23 mouse cellular contexts compared by ENCODE assay signal in the genomic region with DNA sequence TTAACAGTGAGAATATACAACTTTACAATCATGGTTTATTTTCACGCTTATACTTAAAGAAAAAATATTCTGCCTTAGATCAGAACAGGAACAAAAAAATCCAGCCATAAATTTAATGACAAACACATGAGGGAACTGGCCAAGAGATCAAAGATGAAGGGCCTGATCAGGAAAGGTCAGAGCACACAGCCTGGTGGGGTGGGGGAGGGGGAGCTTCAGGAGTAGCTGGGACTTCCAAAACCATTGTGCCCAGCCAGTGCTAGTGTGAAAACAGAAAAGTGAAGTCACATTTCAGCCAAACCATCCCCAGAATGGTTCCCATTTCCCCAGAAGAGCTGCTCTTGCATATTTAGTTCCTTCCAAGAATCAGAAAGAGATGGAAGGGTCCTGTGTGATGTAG. TPM values are rescaled to one million over a fixed set of nuclear protein-coding genes. Genes with fewer than 3 reads are reported as not detected.
DNase-seq lines count a peak whose midpoint lies in the region; ATAC-seq and TF ChIP-seq lines count a peak whose summit lies in the region.
"Had no signal": no experiment of that assay in that cellular context is flagged by ENCODE, and none has a peak within 500 bp of the region (broad histone marks: within the 10 kb centered on the region; RNA-seq: fewer than 3 reads in every experiment).

No protein-coding gene starts in this region.

- peak; percentile 54 to 75 for DNase-seq in adrenal gland, adult (ENCODE audit: inconsistent age in 2 of 2, low spot score in 1 of 2)
- no peak for DNase-seq in adrenal gland, postnatal 4 days (ENCODE audit: low spot score in 2 of 2)
- DNase-seq in stomach, postnatal 0 days (ENCODE audit: low spot score): no peak
- peak; percentile 41 for DNase-seq in limb, embryonic 11.5 days (ENCODE audit: low spot score)
- DNase-seq in forebrain, embryonic 14.5 days (ENCODE audit: low spot score): no peak
- DNase-seq: cerebellum, postnatal 10 days; gastrocnemius, postnatal 25 days; heart, adult 18-20 months; heart, postnatal 14 days; kidney, adult 8-10 months; kidney, postnatal 10 days; liver, embryonic 13.5 days; lung, embryonic 14.5 days; right cerebral cortex, postnatal 14 days; thymus, adult 18-20 months; thymus, postnatal 36 days had no signal

- H3K9me3 ChIP-seq in stomach, embryonic 15.5 days: no peaks in the 10 kb centered on the region
- H3K9me3 ChIP-seq in stomach, postnatal 0 days (ENCODE audit: control insufficient read depth, low read length): no peaks in the 10 kb centered on the region
- no peaks in the 10 kb centered on the region for H3K9me3 ChIP-seq in limb, embryonic 11.5 days (ENCODE audit: control insufficient read depth, low read length)
- no peaks in the 10 kb centered on the region for H3K9me3 ChIP-seq in forebrain, embryonic 14.5 days (replicated peaks; ENCODE audit: control insufficient read depth, low read length)
- no peaks in the 10 kb centered on the region for H3K9me3 ChIP-seq in midbrain, embryonic 15.5 days
- H3K9me3 ChIP-seq: forebrain, embryonic 10.5 days; heart, embryonic 12.5 days; limb, embryonic 13.5 days; liver, embryonic 13.5 days; midbrain, embryonic 13.5 days had no signal

- no peak for ATAC-seq in stomach, embryonic 15.5 days (ENCODE audit: insufficient read depth, low FRiP score, low read depth)
- no peak for ATAC-seq in stomach, postnatal 0 days (ENCODE audit: low FRiP score, low TSS enrichment)
- ATAC-seq in limb, embryonic 11.5 days (ENCODE audit: insufficient number of reproducible peaks, low FRiP score, low TSS enrichment, low read depth): no peak
- no peak for ATAC-seq in forebrain, embryonic 14.5 days
- no peak for ATAC-seq in midbrain, embryonic 15.5 days (replicated peaks)
- ATAC-seq: hindbrain, postnatal 0 days; midbrain, embryonic 13.5 days had no signal

- no peak overlapping the region for H3K4me2 ChIP-seq in stomach, embryonic 15.5 days
- no peak overlapping the region for H3K4me2 ChIP-seq in stomach, postnatal 0 days (replicated peaks; ENCODE audit: low read depth)
- no peak overlapping the region; the same call in 1 of the 2 replicates for H3K4me2 ChIP-seq in limb, embryonic 11.5 days (ENCODE audit: low read depth, severe bottlenecking)
- no peak overlapping the region for H3K4me2 ChIP-seq in forebrain, embryonic 14.5 days (ENCODE audit: low read length)
- no peak overlapping the region for H3K4me2 ChIP-seq in midbrain, embryonic 15.5 days
- H3K4me2 ChIP-seq: limb, embryonic 13.5 days; liver, embryonic 13.5 days; lung, embryonic 14.5 days; midbrain, embryonic 13.5 days had no signal

- H3K9ac ChIP-seq in stomach, embryonic 15.5 days: no peak overlapping the region
- H3K9ac ChIP-seq in stomach, postnatal 0 days (ENCODE audit: low read length): no peak overlapping the region
- H3K9ac ChIP-seq in limb, embryonic 11.5 days (ENCODE audit: low read length): no peak overlapping the region
- H3K9ac ChIP-seq in forebrain, embryonic 14.5 days (ENCODE audit: low read length): no peak overlapping the region
- no peak overlapping the region for H3K9ac ChIP-seq in midbrain, embryonic 15.5 days
- H3K9ac ChIP-seq: heart, embryonic 12.5 days; limb, embryonic 13.5 days; liver, embryonic 13.5 days; lung, embryonic 14.5 days; midbrain, embryonic 13.5 days had no signal

- TF ChIP-seq CTCF in stomach, postnatal 0 days (IDR thresholded peaks at IDR 0.05; ENCODE audit: low read depth): no peak

- 86% methylated on average over 1 of the region's 1 CpGs for WGBS in stomach, embryonic 15.5 days
- WGBS in stomach, postnatal 0 days: 76% methylated on average over 1 of the region's 1 CpGs
- WGBS in limb, embryonic 11.5 days: 20% methylated on average over 1 of the region's 1 CpGs
- WGBS in forebrain, embryonic 14.5 days: 97% methylated on average over 1 of the region's 1 CpGs
- WGBS in midbrain, embryonic 15.5 days: 94% methylated on average over 1 of the region's 1 CpGs

- H3K4me3 ChIP-seq in stomach, embryonic 15.5 days (replicated peaks): no peak overlapping the region
- H3K4me3 ChIP-seq in stomach, postnatal 0 days (ENCODE audit: low read depth, low read length): no peak overlapping the region
- H3K4me3 ChIP-seq in limb, embryonic 11.5 days (ENCODE audit: low read depth, low read length): no peak overlapping the region
- no peak overlapping the region for H3K4me3 ChIP-seq in forebrain, embryonic 14.5 days (ENCODE audit: low read depth, low read length)
- no peak overlapping the region for H3K4me3 ChIP-seq in midbrain, embryonic 15.5 days
- H3K4me3 ChIP-seq: forebrain, embryonic 10.5 days; heart, embryonic 12.5 days; limb, embryonic 13.5 days; liver, embryonic 13.5 days; midbrain, embryonic 13.5 days had no signal

- no peaks in the 10 kb centered on the region for H3K36me3 ChIP-seq in stomach, embryonic 15.5 days
- no peaks in the 10 kb centered on the region for H3K36me3 ChIP-seq in stomach, postnatal 0 days (ENCODE audit: control insufficient read depth, insufficient read depth, low read length)
- H3K36me3 ChIP-seq in limb, embryonic 11.5 days (ENCODE audit: control insufficient read depth, insufficient read depth, low read length): no peaks in the 10 kb centered on the region
- H3K36me3 ChIP-seq in forebrain, embryonic 14.5 days (ENCODE audit: control insufficient read depth, insufficient read depth, low read length): no peaks in the 10 kb centered on the region
- no peaks in the 10 kb centered on the region for H3K36me3 ChIP-seq in midbrain, embryonic 15.5 days (replicated peaks)
- H3K36me3 ChIP-seq: forebrain, embryonic 10.5 days; heart, embryonic 12.5 days; limb, embryonic 13.5 days; liver, embryonic 13.5 days; midbrain, embryonic 13.5 days had no signal

- TF ChIP-seq EP300 in stomach, postnatal 0 days (optimal IDR thresholded peaks at IDR 0.05): no peak

- no peaks in the 10 kb centered on the region for H3K27me3 ChIP-seq in stomach, embryonic 15.5 days (replicated peaks)
- H3K27me3 ChIP-seq in stomach, postnatal 0 days (ENCODE audit: control insufficient read depth, insufficient read depth, low read length): no peaks in the 10 kb centered on the region
- H3K27me3 ChIP-seq in limb, embryonic 11.5 days (ENCODE audit: control insufficient read depth, insufficient read depth, low read length): no peaks in the 10 kb centered on the region
- no peaks in the 10 kb centered on the region for H3K27me3 ChIP-seq in forebrain, embryonic 14.5 days (replicated peaks; ENCODE audit: control insufficient read depth, insufficient read depth, low read length)
- H3K27me3 ChIP-seq in midbrain, embryonic 15.5 days (replicated peaks): no peaks in the 10 kb centered on the region
- H3K27me3 ChIP-seq: limb, embryonic 13.5 days; liver, embryonic 13.5 days had no signal

- H3K4me1 ChIP-seq in stomach, embryonic 15.5 days: no peaks in the 10 kb centered on the region
- H3K4me1 ChIP-seq in stomach, postnatal 0 days (replicated peaks; ENCODE audit: control insufficient read depth, insufficient read depth): no peaks in the 10 kb centered on the region
- peaks cover 9% of the 10 kb centered on the region for H3K4me1 ChIP-seq in limb, embryonic 11.5 days (ENCODE audit: control insufficient read depth, insufficient read depth, low read length)
- H3K4me1 ChIP-seq in forebrain, embryonic 14.5 days (ENCODE audit: control insufficient read depth, insufficient read depth, low read length): no peaks in the 10 kb centered on the region
- H3K4me1 ChIP-seq in midbrain, embryonic 15.5 days: no peaks in the 10 kb centered on the region
- H3K4me1 ChIP-seq: liver, embryonic 13.5 days; midbrain, embryonic 13.5 days had no signal

- H3K27ac ChIP-seq in stomach, embryonic 15.5 days: peak overlapping the region; percentile 57; the same call in 1 of the 2 replicates
- no peak overlapping the region for H3K27ac ChIP-seq in stomach, postnatal 0 days (replicated peaks)
- peak overlapping the region; percentile 11; the same call in 1 of the 2 replicates for H3K27ac ChIP-seq in limb, embryonic 11.5 days (replicated peaks; ENCODE audit: low read depth, low read length)
- H3K27ac ChIP-seq in forebrain, embryonic 14.5 days (ENCODE audit: low read depth, low read length): no peak overlapping the region
- no peak overlapping the region for H3K27ac ChIP-seq in midbrain, embryonic 15.5 days
- H3K27ac ChIP-seq: forebrain, embryonic 10.5 days; hindbrain, postnatal 0 days; limb, embryonic 13.5 days; liver, embryonic 13.5 days; midbrain, embryonic 13.5 days had no signal

RNA-seq across cellular contexts. Expression of a gene that starts 15.1 kb away (rescaled TPM):
- total RNA-seq in adrenal gland, postnatal 4 days (2021): 1 to 10 TPM; 6.6 to 7.9 TPM
- polyA plus RNA-seq in stomach, embryonic 15.5 days (2015; fragmentation: Nextera tagmentation; extraction: Ambion mirVana): 3.9 and 4.2 TPM in 2 replicates
- polyA plus RNA-seq in stomach, postnatal 0 days (2015; fragmentation: Nextera tagmentation; extraction: Ambion mirVana): 0.84 and 0.94 TPM in 2 replicates
- 8.0 and 9.3 TPM in 2 replicates for polyA plus RNA-seq in limb, embryonic 11.5 days (2014; fragmentation: Nextera tagmentation; extraction: Ambion mirVana)
- 3.0 and 4.1 TPM in 2 replicates for polyA plus RNA-seq in forebrain, embryonic 14.5 days (2014; fragmentation: Nextera tagmentation; extraction: Ambion mirVana)
- polyA plus RNA-seq in midbrain, embryonic 15.5 days (2015; fragmentation: Nextera tagmentation; extraction: Ambion mirVana): 10.0 and 11.2 TPM in 2 replicates

RNA-seq across cellular contexts. Expression of a gene that starts 23.5 kb away (rescaled TPM):
- 1 to 10 TPM; 1.2 to 1.6 TPM for total RNA-seq in adrenal gland, postnatal 4 days (2021)
- polyA plus RNA-seq in stomach, embryonic 15.5 days (2015; fragmentation: Nextera tagmentation; extraction: Ambion mirVana): 24.3 and 25.6 TPM in 2 replicates
- polyA plus RNA-seq in stomach, postnatal 0 days (2015; fragmentation: Nextera tagmentation; extraction: Ambion mirVana): 3.4 and 3.5 TPM in 2 replicates
- 2.1 and 2.6 TPM in 2 replicates for polyA plus RNA-seq in limb, embryonic 11.5 days (2014; fragmentation: Nextera tagmentation; extraction: Ambion mirVana)
- 0.15 TPM in 1 of 2 replicates, not detected in the other for polyA plus RNA-seq in forebrain, embryonic 14.5 days (2014; fragmentation: Nextera tagmentation; extraction: Ambion mirVana)
- polyA plus RNA-seq in midbrain, embryonic 15.5 days (2015; fragmentation: Nextera tagmentation; extraction: Ambion mirVana): 0.24 and 0.26 TPM in 2 replicates
- total RNA-seq: hindbrain, postnatal 0 days had no signal

RNA-seq across cellular contexts. Expression of a gene that starts 35.7 kb away (rescaled TPM):
- total RNA-seq in adrenal gland, postnatal 4 days (2021): 1 to 10 TPM; 2.6 to 3.0 TPM
- 0.27 and 0.34 TPM in 2 replicates for polyA plus RNA-seq in stomach, embryonic 15.5 days (2015; fragmentation: Nextera tagmentation; extraction: Ambion mirVana)
- 0.11 TPM in 2 replicates for polyA plus RNA-seq in stomach, postnatal 0 days (2015; fragmentation: Nextera tagmentation; extraction: Ambion mirVana)
- polyA plus RNA-seq in limb, embryonic 11.5 days (2014; fragmentation: Nextera tagmentation; extraction: Ambion mirVana): 0.24 and 0.35 TPM in 2 replicates
- polyA plus RNA-seq in forebrain, embryonic 14.5 days (2014; fragmentation: Nextera tagmentation; extraction: Ambion mirVana): 0.11 and 0.12 TPM in 2 replicates
- 0.30 and 0.42 TPM in 2 replicates for polyA plus RNA-seq in midbrain, embryonic 15.5 days (2015; fragmentation: Nextera tagmentation; extraction: Ambion mirVana)
- polyA plus RNA-seq: lung, embryonic 14.5 days had no signal

RNA-seq across cellular contexts. Expression of a gene that starts 47.5 kb away (rescaled TPM):
- total RNA-seq in adrenal gland, postnatal 4 days (2021): 1 to 10 TPM; 3.6 to 5.1 TPM
- 6.4 and 7.8 TPM in 2 replicates for polyA plus RNA-seq in stomach, embryonic 15.5 days (2015; fragmentation: Nextera tagmentation; extraction: Ambion mirVana)
- 30.8 and 31.6 TPM in 2 replicates for polyA plus RNA-seq in stomach, postnatal 0 days (2015; fragmentation: Nextera tagmentation; extraction: Ambion mirVana)
- 2.3 and 2.6 TPM in 2 replicates for polyA plus RNA-seq in limb, embryonic 11.5 days (2014; fragmentation: Nextera tagmentation; extraction: Ambion mirVana)
- polyA plus RNA-seq in forebrain, embryonic 14.5 days (2014; fragmentation: Nextera tagmentation; extraction: Ambion mirVana): 1.3 and 1.5 TPM in 2 replicates
- 1.2 TPM in 2 replicates for polyA plus RNA-seq in midbrain, embryonic 15.5 days (2015; fragmentation: Nextera tagmentation; extraction: Ambion mirVana)

Comparison
In these comparisons a context has a peak if more than half of its experiments do, and no peak if none do; other contexts are left out.
1. DNase-seq: peak in adrenal gland, adult (2 of 2) and limb, embryonic 11.5 days (single experiment); none in adrenal gland, postnatal 4 days (0 of 2), stomach, postnatal 0 days (single experiment) and forebrain, embryonic 14.5 days (single experiment).
2. H3K27ac ChIP-seq: peak in stomach, embryonic 15.5 days (single experiment) and limb, embryonic 11.5 days (single experiment); none in stomach, postnatal 0 days (single experiment), forebrain, embryonic 14.5 days (single experiment) and midbrain, embryonic 15.5 days (single experiment).